Mouse (Mus musculus): ENCODE data around the gene Spink8.
"Not testable (repeated sequence)": the region's sequence is repeated elsewhere in the genome, so short reads cannot be mapped to it uniquely, and the experiment has no call there.

Spink8 gene

GRCm38 (mm10) chr9:109811980-109812379 is at the start of gene Spink8:
Spink8 (plus strand) TSS chr9:109812280.
- DNase-seq: no peak

GRCm38 (mm10) chr9:109766841-109767240 is 45.2 kb upstream of the Spink8 start:
- not testable (repeated sequence) for DNase-seq

GRCm38 (mm10) chr9:109790570-109790969 is 21.5 kb upstream of the Spink8 start, which contains the start of gene Fbxw27:
Fbxw27 (minus strand) TSS chr9:109790670.
- DNase-seq: not testable (repeated sequence)

DNA sequence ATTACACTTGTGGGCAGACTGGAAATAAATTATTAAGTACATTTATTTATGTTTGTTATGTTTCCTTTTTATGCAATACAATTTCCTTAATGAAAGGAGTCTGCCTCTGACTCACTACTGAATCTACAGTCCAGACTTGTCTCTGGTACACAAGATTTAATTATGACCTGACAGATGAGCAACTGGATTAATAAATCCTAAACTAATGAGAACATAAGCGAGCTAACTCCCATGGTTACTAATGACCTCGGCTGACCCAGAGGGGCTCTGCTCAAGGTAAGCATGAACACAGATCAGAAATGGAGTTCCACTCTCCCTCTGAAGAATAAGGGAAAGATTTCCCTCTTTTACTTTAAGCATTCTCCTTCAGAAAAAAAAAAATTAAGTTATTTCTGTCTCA is 16.9 kb upstream of the Spink8 start:
- DNase-seq: no peak

DNA sequence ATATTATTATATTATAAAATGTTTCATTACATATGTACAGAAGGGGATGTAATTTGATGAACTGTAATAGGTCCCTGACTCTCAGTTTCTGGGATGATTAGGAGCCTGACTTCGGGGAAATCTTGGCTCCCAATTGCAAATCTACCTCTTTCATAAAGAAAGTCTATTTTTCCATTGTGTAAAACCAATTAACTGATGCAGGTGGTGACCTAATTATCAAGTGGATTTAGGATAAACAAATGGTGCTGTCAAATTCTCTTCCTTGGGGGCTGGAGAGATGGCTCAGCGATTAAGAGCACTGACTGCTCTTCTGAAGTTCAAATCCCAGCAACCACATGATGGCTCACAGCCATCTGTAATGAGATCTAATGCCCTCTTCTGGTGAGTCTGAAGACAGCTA is 16.3 kb upstream of the Spink8 start:
- no peak for DNase-seq

DNA sequence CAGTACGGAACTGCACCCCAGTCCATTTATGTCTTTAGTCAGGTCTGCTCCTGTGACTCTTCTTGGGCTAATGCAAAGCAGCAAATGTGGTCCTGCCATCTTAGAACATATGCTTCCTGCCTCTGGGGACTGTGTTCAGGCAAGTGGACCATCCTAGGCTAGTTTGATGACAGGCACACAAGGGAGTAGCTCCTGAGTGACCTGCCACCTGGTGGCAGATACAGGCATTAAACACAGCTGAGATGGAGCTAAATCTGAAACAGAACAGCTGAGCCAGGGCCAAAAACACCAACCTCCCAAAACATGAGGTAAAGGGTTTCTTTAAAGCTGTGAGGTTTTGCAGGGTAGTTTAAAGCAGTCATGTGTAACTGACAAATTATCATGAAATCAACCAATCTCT is 14.0 kb upstream of the Spink8 start:
- DNase-seq: peak; percentile 37

DNA sequence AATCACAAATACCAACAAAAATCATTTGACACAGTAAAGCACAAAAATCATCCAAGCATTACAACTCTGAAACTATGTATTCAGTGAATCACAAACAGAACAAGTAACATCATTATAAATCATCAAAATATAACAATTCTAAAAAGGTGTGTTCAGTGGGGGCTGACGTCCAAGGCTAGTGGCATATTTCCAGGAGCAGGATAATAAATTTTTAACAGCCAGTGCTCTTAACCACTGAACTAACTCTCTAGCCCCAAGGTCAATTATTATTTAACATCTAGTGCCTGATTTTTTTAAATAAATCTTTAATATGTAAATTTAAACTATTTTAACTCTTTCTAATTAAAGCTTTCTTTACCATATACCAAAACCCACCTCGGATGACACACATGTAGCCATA is 6.5 kb upstream of the Spink8 start:
- not testable (repeated sequence) for DNase-seq

- no peak for DNase-seq
These were observed 5.8 kb upstream of the Spink8 start for GRCm38 (mm10) chr9:109806260-109806659.

DNA sequence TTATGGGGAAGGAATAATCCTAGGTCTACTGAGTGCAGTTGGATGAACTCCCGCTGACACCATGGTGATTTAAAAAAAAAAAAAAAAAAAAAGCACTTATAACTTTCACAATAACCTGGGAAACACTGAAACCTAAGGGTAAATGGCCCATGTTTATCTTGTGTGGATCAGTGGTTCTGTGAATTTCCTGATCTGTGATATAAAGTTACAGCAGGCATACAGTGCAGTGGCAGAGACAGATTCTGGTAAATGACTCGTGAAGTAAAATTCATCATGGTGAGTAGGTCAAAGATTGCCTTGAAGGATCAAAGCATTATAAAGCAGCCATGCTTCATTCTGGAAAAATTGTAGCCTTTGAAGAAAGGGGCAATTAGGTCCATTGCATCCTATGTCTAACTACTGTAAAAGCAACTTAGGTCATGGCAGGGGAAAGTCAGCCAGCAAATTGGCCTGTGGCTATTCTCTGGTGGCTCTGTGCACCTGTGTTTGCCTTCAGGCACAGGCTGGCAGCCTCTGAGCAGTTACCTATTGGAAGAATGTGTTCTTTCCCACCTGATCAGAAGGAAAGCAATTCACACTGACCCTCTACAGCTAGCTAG is 5.3 kb upstream of the Spink8 start:
- DNase-seq: no peak

DNA sequence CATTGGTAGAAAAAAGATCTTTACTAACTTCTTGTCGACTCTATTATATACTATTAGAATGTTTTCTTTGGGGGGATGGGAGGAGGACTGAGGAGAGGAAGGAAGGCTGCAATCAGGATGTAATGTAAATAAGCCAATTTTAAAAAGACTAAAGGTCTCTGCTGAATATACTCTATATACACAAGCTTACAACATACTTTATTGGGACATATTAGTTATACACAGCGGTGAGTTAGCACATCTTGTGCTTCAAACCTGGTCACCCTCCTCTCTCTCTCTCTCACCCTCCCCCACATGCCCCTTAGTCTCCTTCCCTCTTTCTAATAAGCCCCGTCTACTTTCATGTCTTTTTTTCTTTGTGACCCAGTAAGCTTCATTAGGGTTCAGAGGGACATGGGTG is 4.2 kb upstream of the Spink8 start:
- no peak for DNase-seq

DNA sequence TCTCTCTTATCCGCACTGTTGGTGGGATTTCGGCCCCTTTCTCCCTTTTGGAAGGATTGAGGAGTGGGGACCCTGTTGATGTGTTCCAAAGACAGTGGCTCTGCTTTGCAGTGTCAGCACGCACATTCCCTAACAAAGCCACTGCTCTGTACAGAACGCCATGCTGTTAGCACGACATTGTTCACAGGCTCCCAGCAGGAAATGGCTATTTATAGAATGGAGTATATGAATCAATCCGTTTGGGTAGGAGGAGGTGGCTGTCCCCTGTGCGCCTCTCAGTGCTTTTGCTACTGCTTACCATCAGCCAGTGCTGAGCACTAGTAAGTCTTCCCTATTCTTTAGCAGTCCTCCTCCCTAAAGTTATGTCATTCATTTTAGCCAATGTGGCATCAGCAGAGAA is 1.3 kb downstream of the Spink8 start:
- peak; percentile 12 for DNase-seq

DNA sequence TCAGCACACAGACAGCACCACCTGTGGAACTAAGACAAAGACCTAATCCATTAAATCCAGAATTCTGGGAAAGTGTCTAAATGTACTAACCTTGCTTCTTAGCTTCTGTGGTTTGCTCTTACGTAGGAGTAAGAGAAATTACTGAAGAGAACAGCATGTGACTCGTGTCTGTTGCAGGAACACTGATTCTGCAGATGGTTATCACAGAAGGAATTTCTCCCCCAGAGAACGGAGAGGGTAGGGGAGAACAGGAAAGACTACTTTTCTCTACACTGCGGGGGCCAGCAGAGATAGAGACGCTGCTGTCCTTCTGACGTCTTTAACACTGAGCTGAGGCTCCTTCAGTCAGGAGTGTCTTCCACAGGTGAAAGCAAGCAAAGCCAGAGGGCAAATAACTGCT is 4.3 kb downstream of the Spink8 start:
- DNase-seq: no peak

DNA sequence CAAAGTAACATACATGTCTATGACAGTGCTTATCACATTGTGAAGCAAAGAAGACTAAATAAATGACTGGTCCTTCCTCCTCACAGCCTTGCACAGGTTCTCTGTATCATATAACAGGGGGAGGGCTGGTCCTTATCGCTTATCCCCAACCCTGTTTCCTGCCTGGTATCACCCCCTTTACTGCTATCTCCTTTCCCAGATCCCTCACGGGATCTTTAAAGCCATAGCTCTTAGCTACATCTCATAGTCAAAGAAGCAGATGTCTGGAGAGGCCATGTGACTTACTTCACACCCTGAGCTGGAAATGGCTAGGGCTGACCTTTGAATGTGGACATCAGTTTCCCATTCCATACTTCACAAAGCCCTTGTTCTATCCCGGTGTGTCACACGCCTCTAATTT is 13.7 kb downstream of the Spink8 start:
- DNase-seq: no peak

DNA sequence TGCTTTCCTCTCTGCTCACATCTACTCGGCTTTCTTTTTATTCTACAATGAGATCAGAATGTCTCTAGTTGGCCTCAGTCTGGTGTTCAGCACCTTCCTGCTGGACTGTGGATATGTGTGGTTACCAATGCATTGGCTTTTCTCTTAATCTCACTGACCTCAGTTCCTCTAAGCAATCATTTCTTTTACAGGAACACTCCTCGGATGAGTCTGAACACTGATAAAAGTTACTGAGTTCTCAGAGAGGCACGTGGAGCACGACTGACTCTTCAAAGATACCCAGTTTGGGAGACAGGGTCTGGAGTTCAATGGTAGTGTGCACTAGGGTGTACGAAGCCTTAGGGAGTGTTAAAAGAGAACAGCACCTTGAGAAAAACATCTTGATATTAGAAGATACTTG is 14.1 kb downstream of the Spink8 start:
- no peak for DNase-seq

DNA sequence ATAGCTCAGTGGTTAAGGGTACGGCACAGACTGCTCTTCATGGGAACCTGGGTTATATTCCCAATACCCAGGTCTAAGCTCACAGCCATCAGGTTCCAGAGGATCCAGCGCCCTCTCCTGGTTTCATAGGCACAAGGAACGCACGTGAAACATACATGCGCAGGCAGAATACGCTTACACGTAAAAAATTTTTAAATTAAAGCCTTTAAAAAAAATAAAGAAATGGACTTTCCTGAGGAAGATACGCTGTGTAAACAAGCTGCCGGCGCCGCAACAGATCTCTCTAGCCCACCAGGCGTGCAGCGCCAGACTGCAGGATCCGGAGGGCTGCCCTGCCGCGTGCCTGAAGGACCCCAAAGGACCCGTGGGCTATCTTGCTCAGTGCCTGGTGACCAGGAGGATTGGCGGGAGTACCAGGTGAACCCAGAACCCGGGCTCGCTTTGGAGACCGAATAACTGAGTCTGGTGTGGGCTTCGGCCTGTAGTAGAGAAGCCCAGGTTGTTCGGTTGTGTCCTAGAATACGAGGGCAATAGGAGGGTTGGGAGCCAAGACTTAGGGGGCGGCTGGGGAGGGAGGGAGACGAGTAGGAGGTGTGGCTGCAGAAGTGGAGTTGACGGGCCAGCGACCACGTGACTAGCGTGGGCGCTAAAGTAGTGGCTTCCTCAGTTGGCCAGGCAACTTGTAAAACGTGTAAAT is 20.5 kb downstream of the Spink8 start, which contains the start of gene Nme6:
Gene Nme6, plus strand, starts transcription at position 359 of the 697 bp plus-strand sequence.
- peak; percentile 91 for DNase-seq

DNA sequence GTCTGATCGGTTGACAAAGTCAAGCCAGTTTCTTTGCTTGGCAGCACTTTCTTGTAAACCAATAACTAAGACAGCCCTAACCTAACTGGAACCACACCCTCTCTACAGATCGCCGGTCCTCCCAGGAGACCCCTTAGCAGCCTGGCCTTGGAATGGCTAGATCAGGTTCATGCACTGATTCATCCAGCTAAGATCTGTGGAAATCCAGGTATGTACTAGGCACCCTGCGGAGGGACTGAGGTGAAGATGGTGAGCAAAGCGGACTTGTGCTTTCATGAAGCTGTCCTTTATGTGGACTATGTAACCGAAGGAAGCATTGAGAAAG is 21.0 kb downstream of the Spink8 start:
- no peak for DNase-seq

GRCm38 (mm10) chr9:109849312-109849758 is 37.3 kb downstream of the Spink8 start, which contains the start of gene Camp:
Camp (minus strand) TSS chr9:109849617.
- no peak for DNase-seq

GRCm38 (mm10) chr9:109850099-109850498 is 38.0 kb downstream of the Spink8 start:
- DNase-seq: no peak

GRCm38 (mm10) chr9:109854341-109854740 is 42.3 kb downstream of the Spink8 start:
- DNase-seq: no peak

GRCm38 (mm10) chr9:109855947-109856346 is 43.9 kb downstream of the Spink8 start:
- no peak for DNase-seq

DNA sequence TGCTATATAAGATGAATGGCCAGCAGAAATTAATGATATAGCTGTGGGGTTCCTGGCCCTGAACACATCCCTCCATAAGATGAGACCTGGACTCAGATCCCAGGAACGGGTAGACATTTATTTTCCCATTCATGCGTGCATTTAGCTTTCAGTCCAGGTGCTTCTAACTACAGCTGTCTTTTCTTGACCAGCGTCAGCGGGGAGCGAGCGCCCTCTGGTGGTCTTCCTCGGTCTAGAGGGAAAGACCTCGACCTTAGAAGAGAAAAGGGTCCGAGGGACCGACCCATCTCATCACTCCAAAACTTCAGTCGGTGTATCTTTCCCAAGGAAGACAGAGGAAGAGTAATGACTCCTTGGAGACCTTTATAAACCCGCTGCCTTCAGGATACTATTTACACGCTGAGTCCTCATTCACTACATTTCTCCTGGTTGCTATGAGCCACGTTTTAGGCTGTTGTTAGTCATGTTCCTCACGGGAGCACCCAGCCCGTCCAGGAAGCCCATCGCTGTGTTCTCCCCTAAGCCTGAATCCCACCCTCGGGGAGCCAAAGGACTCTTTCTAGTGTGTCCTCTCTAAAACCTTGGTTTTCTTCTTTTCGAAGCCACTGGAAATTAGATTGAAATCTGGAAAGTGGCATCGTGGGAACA is 50.4 kb downstream of the Spink8 start:
- peak; percentile 86 for DNase-seq

GRCm38 (mm10) chr9:109863085-109863484 is 51.0 kb downstream of the Spink8 start:
- DNase-seq: no peak

GRCm38 (mm10) chr9:109866218-109866617 is 54.1 kb downstream of the Spink8 start:
- DNase-seq: no peak

DNA sequence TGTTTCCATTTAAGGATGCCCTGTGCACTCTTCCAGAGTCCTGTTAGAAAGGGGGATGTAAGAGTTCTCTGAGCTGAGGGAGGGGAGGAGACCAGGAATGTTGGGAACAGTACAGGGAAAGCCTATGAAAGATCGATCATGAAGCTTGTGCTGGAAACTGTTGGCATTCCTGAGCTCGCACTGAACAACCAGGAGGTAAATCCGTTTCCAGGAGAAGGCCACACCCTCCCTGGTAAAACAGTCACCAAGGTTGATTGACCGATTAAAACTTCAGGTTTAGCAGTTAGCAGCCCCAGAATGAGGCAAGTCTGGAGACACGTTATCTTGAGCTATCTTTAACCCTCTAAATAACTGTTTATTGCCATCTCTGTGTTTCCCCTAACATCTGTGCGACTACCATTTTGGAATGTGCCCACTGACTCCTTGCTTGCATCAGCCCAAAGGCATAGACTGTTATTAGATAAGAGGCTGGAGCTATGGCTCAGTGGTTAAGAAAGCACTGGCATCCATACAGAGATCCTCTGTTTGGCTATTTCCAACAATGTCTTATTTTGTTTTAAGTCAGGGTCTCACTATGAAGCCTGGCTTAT is 59.0 kb downstream of the Spink8 start:
- DNase-seq: no peak

Measured in embryo, embryonic 11 days (tissue).